Mouse (Mus musculus) MEL (cell line): ENCODE results near the gene Pex10. TPM values are rescaled to one million over a fixed set of nuclear protein-coding genes. Genes with fewer than 3 reads are reported as not detected.

Experiments used
- DNase-seq: peaks from one replicate; pipeline ENCODE4 v3.0.0; 2011; ENCODE audit warnings: low read depth, low spot score
- H3K27ac ChIP-seq: 2 replicates; pipeline ENCODE4 v1.5.1; 2012; ENCODE audit warnings: low read depth, mild to moderate bottlenecking, control low read depth, low read length, moderate library complexity; ENCODE audit not compliant: control insufficient read depth
- H3K27me3 ChIP-seq, 2 experiments: fragments of 150-350 bp in 1 of 2; sonication (generic) in 1 of 2; 2 replicates each; pipeline ENCODE4 v1.6.1; 2012; ENCODE audit warnings: low read length in 2 of 2, mild to moderate bottlenecking in 2 of 2, improper control_type of control experiment in 1 of 2, moderate library complexity in 1 of 2; ENCODE audit not compliant: insufficient read depth in 2 of 2, control insufficient read depth in 1 of 2
- H3K36me3 ChIP-seq, 2 experiments: 2 replicates each; pipeline ENCODE4 v1.6.1; 2012 to 2014; ENCODE audit warnings: low read length in 2 of 2, improper control_type of control experiment in 1 of 2, inconsistent platforms in 1 of 2, mild to moderate bottlenecking in 1 of 2; ENCODE audit not compliant: insufficient read depth in 2 of 2, control insufficient read depth in 1 of 2
- H3K4me1 ChIP-seq, 2 experiments: fragments of 150-350 bp in 1 of 2; sonication (generic) in 1 of 2; 2 replicates each; pipeline ENCODE4 v1.6.1; 2012; ENCODE audit warnings: low read length in 2 of 2, improper control_type of control experiment in 1 of 2, mild to moderate bottlenecking in 1 of 2; ENCODE audit not compliant: insufficient read depth in 2 of 2, control insufficient read depth in 1 of 2
- H3K4me3 ChIP-seq, 2 experiments: fragments of 150-350 bp in 1 of 2; sonication (generic) in 1 of 2; 2 replicates each; pipeline ENCODE4 v1.5.1; 2012; ENCODE audit warnings: low read depth in 2 of 2, low read length in 2 of 2, mild to moderate bottlenecking in 2 of 2, moderate library complexity in 2 of 2, control low read depth in 1 of 2, improper control_type of control experiment in 1 of 2; ENCODE audit not compliant: control insufficient read depth in 1 of 2, insufficient read depth in 1 of 2
- H3K79me2 ChIP-seq: 2 replicates; pipeline ENCODE4 v1.6.1; 2012; ENCODE audit warnings: mild to moderate bottlenecking, low read length, moderate library complexity; ENCODE audit not compliant: control insufficient read depth, poor library complexity, insufficient read depth
- H3K9ac ChIP-seq: 2 replicates; pipeline ENCODE4 v1.6.1; 2012; ENCODE audit warnings: low read depth, mild to moderate bottlenecking, control low read depth, low read length, moderate library complexity; ENCODE audit not compliant: control insufficient read depth, poor library complexity, severe bottlenecking
- H3K9me3 ChIP-seq: fragments of 150-350 bp; sonication (generic); replicated peaks from 2 replicates; pipeline ENCODE4 v1.6.1; 2012; ENCODE audit warnings: mild to moderate bottlenecking, low read length, improper control_type of control experiment, moderate library complexity; ENCODE audit not compliant: insufficient read depth
- BHLHE40 ChIP-seq: IDR thresholded peaks from 2 replicates; pipeline ENCODE4 v1.6.1; 2012; ENCODE audit warnings: low read depth, mild to moderate bottlenecking, inconsistent platforms, low read length, improper control_type of control experiment, borderline replicate concordance
- CTCF ChIP-seq, 3 experiments: IDR thresholded peaks in 2 of 3; conservative IDR thresholded peaks in 1 of 3; 2 replicates each; pipeline ENCODE4 v1.5.1; 2011 to 2012; ENCODE audit warnings: low read length in 3 of 3, low read depth in 2 of 3, mild to moderate bottlenecking in 2 of 3, improper control_type of control experiment in 1 of 3, inconsistent platforms in 1 of 3, mixed read lengths in 1 of 3, moderate library complexity in 1 of 3; ENCODE audit not compliant: control insufficient read depth in 1 of 3, insufficient read depth in 1 of 3, poor library complexity in 1 of 3, severe bottlenecking in 1 of 3
- ELF1 ChIP-seq: IDR thresholded peaks from 2 replicates; pipeline ENCODE4 v1.6.1; 2014; ENCODE audit warnings: low read depth, mild to moderate bottlenecking, inconsistent platforms, low read length, improper control_type of control experiment, moderate library complexity
- EP300 ChIP-seq, 2 experiments: IDR thresholded peaks; 2 replicates each; pipeline ENCODE4 v1.6.1; 2011; ENCODE audit warnings: improper control_type of control experiment in 2 of 2, low read length in 2 of 2, low read depth in 1 of 2, mild to moderate bottlenecking in 1 of 2
- ETS1 ChIP-seq: IDR thresholded peaks from 2 replicates; pipeline ENCODE4 v1.6.1; 2012; ENCODE audit warnings: low read depth, mild to moderate bottlenecking, inconsistent platforms, low read length, improper control_type of control experiment, moderate library complexity
- GABPA ChIP-seq: IDR thresholded peaks from 2 replicates; pipeline ENCODE4 v1.6.1; 2012; ENCODE audit warnings: low read depth, mild to moderate bottlenecking, inconsistent platforms, low read length, improper control_type of control experiment, moderate library complexity
- GATA1 ChIP-seq: IDR thresholded peaks from 2 replicates; pipeline ENCODE4 v1.6.1; 2011; ENCODE audit warnings: low read depth, low read length, improper control_type of control experiment
- MEF2A ChIP-seq: IDR thresholded peaks from 2 replicates; pipeline ENCODE4 v1.6.1; 2014; ENCODE audit warnings: low read depth, mild to moderate bottlenecking, inconsistent platforms, low read length, improper control_type of control experiment; ENCODE audit not compliant: poor library complexity, insufficient replicate concordance, severe bottlenecking; ENCODE audit errors: extremely low read depth
- MYC ChIP-seq: IDR thresholded peaks from 2 replicates; pipeline ENCODE4 v1.6.1; 2011; ENCODE audit warnings: low read depth, mild to moderate bottlenecking, low read length, improper control_type of control experiment, moderate library complexity
- NELFE ChIP-seq: IDR thresholded peaks from 2 replicates; pipeline ENCODE4 v1.6.1; 2011; ENCODE audit warnings: low read depth, low read length, improper control_type of control experiment
- POLR2A ChIP-seq, 2 experiments: IDR thresholded peaks; 2 replicates each; pipeline ENCODE4 v1.6.1; 2011 to 2012; ENCODE audit warnings: low read length in 2 of 2, mild to moderate bottlenecking in 2 of 2, control low read depth in 1 of 2, improper control_type of control experiment in 1 of 2, low read depth in 1 of 2, moderate library complexity in 1 of 2; ENCODE audit not compliant: control insufficient read depth in 1 of 2, insufficient read depth in 1 of 2, poor library complexity in 1 of 2
- RCOR1 ChIP-seq: IDR thresholded peaks from 2 replicates; pipeline ENCODE4 v1.6.1; 2012; ENCODE audit warnings: low read depth, mild to moderate bottlenecking, inconsistent platforms, low read length, improper control_type of control experiment
- SIN3A ChIP-seq: IDR thresholded peaks from 2 replicates; pipeline ENCODE4 v1.6.1; 2012; ENCODE audit warnings: low read length, improper control_type of control experiment, inconsistent platforms
- SMC3 ChIP-seq: IDR thresholded peaks from 2 replicates; pipeline ENCODE4 v1.6.1; 2011; ENCODE audit warnings: low read depth, low read length, improper control_type of control experiment
- TAL1 ChIP-seq: IDR thresholded peaks from 2 replicates; pipeline ENCODE4 v1.6.1; 2012; ENCODE audit warnings: mild to moderate bottlenecking, inconsistent platforms, low read length, moderate library complexity, mixed read lengths
- TBP ChIP-seq: IDR thresholded peaks from 2 replicates; pipeline ENCODE4 v1.8.0; 2011; ENCODE audit warnings: low read depth, low read length, improper control_type of control experiment
- TCF12 ChIP-seq: IDR thresholded peaks from 2 replicates; pipeline ENCODE4 v1.6.1; 2014; ENCODE audit warnings: low read depth, mild to moderate bottlenecking, inconsistent platforms, low read length, improper control_type of control experiment, moderate library complexity
- ZC3H11A ChIP-seq: IDR thresholded peaks from 2 replicates; pipeline ENCODE4 v1.6.1; 2012; ENCODE audit warnings: low read depth, mild to moderate bottlenecking, inconsistent platforms, low read length, improper control_type of control experiment
- polyA plus RNA-seq, 2 experiments: library from polyadenylated mRNA; stranded (reverse) in 1 of 2; unstranded in 1 of 2; fragments of >175 nt in 1 of 2; fragments of >200 nt in 1 of 2; gene quantifications; 2 replicates each; pipeline versions ENCODE4 v1.2.1 to v1.2.4; 2012; ENCODE audit warnings: low replicate concordance in 2 of 2, low read depth in 1 of 2; ENCODE audit not compliant: insufficient read length in 2 of 2, insufficient read depth in 1 of 2, missing spikeins in 1 of 2
- total RNA-seq: library from RNA; depleted of rRNA; stranded (reverse); fragments of 300-350 nt; gene quantifications from 2 replicates; pipeline ENCODE4 v1.2.3, GENCODE M21; 2012; rRNA removed

The Pex10 gene
- total and polyA plus RNA-seq, 3 experiments = 15.8 to 21.8 TPM; not detected in 1

- peak; percentile 50; the same call in 1 of the 2 replicates for TF ChIP-seq SIN3A
Observed at GRCm38 (mm10) chr4:155120583-155120982, 53.8 kb downstream of the Pex10 start (continued).

GRCm38 (mm10) chr4:155121222-155121621 lies 54.4 kb downstream of the Pex10 start:
- H3K36me3 ChIP-seq = peaks cover 0 to 31% of the 10 kb centered on the region in 2 experiments; a peak in 2 of 4 replicates
- no peak for DNase-seq
- H3K27me3 ChIP-seq = no peaks in the 10 kb centered on the region
- H3K27ac ChIP-seq = no peak overlapping the region
- no peaks in the 10 kb centered on the region for H3K79me2 ChIP-seq
- TF ChIP-seq TAL1 (no peak), MYC (no peak), NELFE (no peak), GABPA (no peak), TBP (no peak), POLR2A (IDR thresholded peaks at IDR 0.05; ENCODE audit: control insufficient read depth in 1 of 2, insufficient read depth in 1 of 2, low read depth in 1 of 2, low read length in 2 of 2, poor library complexity in 1 of 2) (no peak), MEF2A (no peak), TCF12 (no peak), CTCF (IDR thresholded peaks at IDR 0.05 in 2 of 3, conservative IDR thresholded peaks at IDR 0.05 in 1 of 3; ENCODE audit: control insufficient read depth in 1 of 3, insufficient read depth in 1 of 3, low read depth in 2 of 3, low read length in 3 of 3, poor library complexity in 1 of 3, severe bottlenecking in 1 of 3) (no peak), BHLHE40 (no peak), ZC3H11A (no peak), ELF1 (no peak), SMC3 (no peak), RCOR1 (no peak), GATA1 (no peak), EP300 (IDR thresholded peaks at IDR 0.05; ENCODE audit: low read depth in 1 of 2, low read length in 2 of 2) (no peak), ETS1 (no peak)
- no peak overlapping the region for H3K9ac ChIP-seq
- H3K9me3 ChIP-seq = no peaks in the 10 kb centered on the region
- H3K4me1 ChIP-seq = peaks cover 25 to 54% of the 10 kb centered on the region in 2 experiments
- H3K4me3 ChIP-seq = no peak overlapping the region

Other genes starting within 250 kb of the Pex10 start
- not detected in 2 replicates for gene Ttc34, start 229.6 kb upstream of the Pex10 start, total RNA-seq
- gene Ttc34, start 229.6 kb upstream of the Pex10 start, polyA plus RNA-seq = not detected
- 0.08 TPM in 1 of 2 replicates, not detected in the other for gene Mmel1, start 197.4 kb upstream of the Pex10 start, total RNA-seq
- gene Mmel1, start 197.4 kb upstream of the Pex10 start, polyA plus RNA-seq = under 1 TPM in 1 of 2 experiments, not detected in 1; 0.07 TPM
- gene Fam213b, start 167.9 kb upstream of the Pex10 start, total RNA-seq = not detected in 2 replicates
- gene Fam213b, start 167.9 kb upstream of the Pex10 start, polyA plus RNA-seq = not detected
- gene Tnfrsf14, start 138.5 kb upstream of the Pex10 start, total RNA-seq = 8.6 and 13.4 TPM in 2 replicates
- 1 to 10 TPM in 1 of 2 experiments, not detected in 1; 8.2 TPM for gene Tnfrsf14, start 138.5 kb upstream of the Pex10 start, polyA plus RNA-seq
- gene Hes5, start 106.1 kb upstream of the Pex10 start, total RNA-seq = not detected in 2 replicates
- gene Hes5, start 106.1 kb upstream of the Pex10 start, polyA plus RNA-seq = not detected
- 31.2 and 38.4 TPM in 2 replicates for gene Pank4, start 102.9 kb upstream of the Pex10 start, total RNA-seq
- gene Pank4, start 102.9 kb upstream of the Pex10 start, polyA plus RNA-seq = 10 to 100 TPM in 1 of 2 experiments, not detected in 1; 55.5 TPM
- 0.62 and 0.85 TPM in 2 replicates for gene Plch2, start 10.2 kb upstream of the Pex10 start, total RNA-seq
- 1 to 10 TPM in 1 of 2 experiments, not detected in 1; 1.1 TPM for gene Plch2, start 10.2 kb upstream of the Pex10 start, polyA plus RNA-seq
- 119 and 140 TPM in 2 replicates for gene Rer1, start 19.4 kb downstream of the Pex10 start, total RNA-seq
- 100 to 1,000 TPM; 114 to 379 TPM for gene Rer1, start 19.4 kb downstream of the Pex10 start, polyA plus RNA-seq
- 3.0 and 4.4 TPM in 2 replicates for gene Morn1, start 19.6 kb downstream of the Pex10 start, total RNA-seq
- gene Morn1, start 19.6 kb downstream of the Pex10 start, polyA plus RNA-seq = 1 to 10 TPM in 1 of 2 experiments, not detected in 1; 4.1 TPM
- gene Ski, start 155.6 kb downstream of the Pex10 start, total RNA-seq = 6.2 and 6.9 TPM in 2 replicates
- gene Ski, start 155.6 kb downstream of the Pex10 start, polyA plus RNA-seq = 10 to 100 TPM in 1 of 2 experiments, not detected in 1; 16.1 TPM
- 14.1 and 18.6 TPM in 2 replicates for gene Faap20, start 182.8 kb downstream of the Pex10 start, total RNA-seq
- 10 to 100 TPM in 1 of 2 experiments, not detected in 1; 34.4 TPM for gene Faap20, start 182.8 kb downstream of the Pex10 start, polyA plus RNA-seq